Mouse (Mus musculus) stomach, postnatal 0 days (tissue): Measurements from ENCODE around the gene Sulf2. TPM values are rescaled to one million over a fixed set of nuclear protein-coding genes. Genes with fewer than 3 reads are reported as not detected.

Source experiments
- ATAC-seq: fragments of 200-750 bp; cut with Nextera tagmentation; 2 replicates; pipeline ENCODE4 v1.8.0; 2017; ENCODE audit not compliant: low FRiP score, low TSS enrichment
- DNase-seq: peaks from one replicate; pipeline ENCODE4 v3.0.0-alpha.2; 2016; ENCODE audit warnings: low spot score
- H3K27ac ChIP-seq: fragments of 300-500 bp; sonication (generic); replicated peaks from 2 replicates; pipeline ENCODE4 v1.5.1; 2014; ENCODE audit warnings: mild to moderate bottlenecking, control low read depth
- H3K27me3 ChIP-seq: fragments of 300-500 bp; sonication (generic); 2 replicates; pipeline ENCODE4 v1.6.1; 2014; ENCODE audit warnings: low read length; ENCODE audit not compliant: control insufficient read depth, insufficient read depth
- H3K36me3 ChIP-seq: fragments of 300-500 bp; sonication (generic); 2 replicates; pipeline ENCODE4 v1.6.1; 2014; ENCODE audit warnings: low read length, mixed read lengths; ENCODE audit not compliant: control insufficient read depth, insufficient read depth
- H3K4me1 ChIP-seq: fragments of 300-500 bp; sonication (generic); replicated peaks from 2 replicates; pipeline ENCODE4 v1.6.1; 2014; ENCODE audit warnings: antibody characterized with exemption; ENCODE audit not compliant: control insufficient read depth, insufficient read depth
- H3K4me2 ChIP-seq: fragments of 300-500 bp; sonication (generic); replicated peaks from 2 replicates; pipeline ENCODE4 v1.6.1; 2014; ENCODE audit warnings: low read depth, mild to moderate bottlenecking, control low read depth, moderate library complexity
- H3K4me3 ChIP-seq: fragments of 300-500 bp; sonication (generic); 2 replicates; pipeline ENCODE4 v1.5.1; 2014; ENCODE audit warnings: low read depth, low read length, control low read depth
- H3K9ac ChIP-seq: fragments of 300-500 bp; sonication (generic); 2 replicates; pipeline ENCODE4 v1.6.1; 2014; ENCODE audit warnings: mild to moderate bottlenecking, low read length, control low read depth, mixed read lengths
- H3K9me3 ChIP-seq: fragments of 300-500 bp; sonication (generic); 2 replicates; pipeline ENCODE4 v1.6.1; 2016; ENCODE audit warnings: low read length; ENCODE audit not compliant: control insufficient read depth
- CTCF ChIP-seq: IDR thresholded peaks from 2 replicates; pipeline ENCODE4 v1.5.1; 2016; ENCODE audit warnings: antibody characterized with exemption, low read depth, mild to moderate bottlenecking, moderate library complexity
- EP300 ChIP-seq: optimal IDR thresholded peaks from 2 replicates; pipeline ENCODE3; 2016; ENCODE audit warnings: antibody characterized with exemption
- WGBS: fragments of 180-500 bp; shearing (Covaris S2); extraction: QIAGEN DNeasy Blood & Tissue Kit; methylation state at CpG from one replicate; pipeline ENCODE4 v1.1.7; 2014; 5-methylcytosine and 5-hydroxymethylcytosine counted together
- polyA plus RNA-seq: library from polyadenylated mRNA; unstranded; fragments of >200 nt; fragmentation: Nextera tagmentation; extraction: Ambion mirVana; gene quantifications from 2 replicates; pipeline ENCODE4 v1.2.1, GENCODE M21; 2015

Gene Sulf2
- polyA plus RNA-seq, 1 experiment from 2014 or later = 49.1 TPM

- ATAC-seq (no peak), DNase-seq (no peak)
- 69% methylated on average over 4 of the region's 4 CpGs for WGBS
- no peaks in the 10 kb centered on the region for H3K27me3 ChIP-seq
- TF ChIP-seq CTCF (no peak), EP300 (no peak)
- H3K36me3 ChIP-seq = no peaks in the 10 kb centered on the region
- 0 out of 2 replicates have a peak, but pooled peaks cover 2% of the 10 kb centered on the region for H3K4me1 ChIP-seq
- no peak overlapping the region for H3K9ac ChIP-seq
- H3K4me3 ChIP-seq = no peak overlapping the region
- no peak overlapping the region for H3K27ac ChIP-seq
- H3K9me3 ChIP-seq = no peaks in the 10 kb centered on the region
- no peak overlapping the region for H3K4me2 ChIP-seq
These were observed 130.8 kb downstream of the Sulf2 start for GRCm38 (mm10) chr2:166024621-166025020.

GRCm38 (mm10) chr2:166024079-166024478, 131.4 kb downstream of the Sulf2 start:
- Histone ChIP-seq H3K4me3 (no peak overlapping the region), H3K4me1 (0 out of 2 replicates have a peak, but pooled peaks cover 2% of the 10 kb centered on the region), H3K9ac (no peak overlapping the region), H3K27ac (no peak overlapping the region), H3K36me3 (no peaks in the 10 kb centered on the region), H3K27me3 (no peaks in the 10 kb centered on the region), H3K9me3 (no peaks in the 10 kb centered on the region), H3K4me2 (no peak overlapping the region)
- no peak for TF ChIP-seq CTCF
- TF ChIP-seq EP300 = no peak
- ATAC-seq (no peak), DNase-seq (no peak)
- WGBS = 88% methylated on average over 3 of the region's 3 CpGs

Other genes starting within 250 kb of the Sulf2 start
- 7.5 and 8.3 TPM in 2 replicates for gene Ncoa3, start 163.0 kb downstream of the Sulf2 start, polyA plus RNA-seq